Mouse (Mus musculus): Measurements from ENCODE around the gene Troap.

DNA sequence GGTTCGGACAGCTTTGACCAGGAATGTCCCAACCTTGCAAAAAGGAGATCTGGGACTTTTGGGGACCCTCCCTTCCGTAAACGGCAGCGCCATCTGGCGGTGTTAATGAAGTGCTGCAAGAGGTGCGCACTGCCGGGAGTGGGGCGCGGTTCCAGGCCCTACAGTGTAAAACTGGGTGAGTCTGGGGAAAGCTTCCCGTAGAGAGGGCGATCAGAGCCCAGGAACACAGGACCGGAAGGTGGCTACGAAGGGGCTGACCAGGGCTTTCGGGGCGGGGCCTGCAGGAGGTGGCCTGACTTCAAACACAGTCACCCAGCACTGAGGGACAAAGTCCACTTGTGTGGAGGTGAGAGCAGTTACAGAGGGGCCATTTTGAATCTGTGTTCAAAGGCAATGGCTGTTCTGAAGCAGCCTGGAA is 24.8 kb downstream of the Troap start:
- TF ChIP-seq CTCF (IDR thresholded peaks at IDR 0.05; ENCODE audit: low read depth) (peak; percentile 91), EP300 (optimal IDR thresholded peaks at IDR 0.05) (no peak)

All from stomach, postnatal 0 days (tissue).